Mouse (Mus musculus) R1 (cell line): Measurements from ENCODE around the gene Chd1l.

Source experiments
- DNase-seq: peaks from one replicate; pipeline ENCODE4 v3.0.0-alpha.2; 2018; ENCODE audit warnings: low read depth, low spot score

Chd1l gene

GRCm38 (mm10) chr3:97609845-97610410 is at the start of gene Chd1l:
TSS of gene Chd1l (minus strand) at chr3:97610203.
- DNase-seq, result peak; percentile 90

- DNase-seq, result no peak
Observed at GRCm38 (mm10) chr3:97659746-97660145, 49.7 kb upstream of the Chd1l start.

DNA sequence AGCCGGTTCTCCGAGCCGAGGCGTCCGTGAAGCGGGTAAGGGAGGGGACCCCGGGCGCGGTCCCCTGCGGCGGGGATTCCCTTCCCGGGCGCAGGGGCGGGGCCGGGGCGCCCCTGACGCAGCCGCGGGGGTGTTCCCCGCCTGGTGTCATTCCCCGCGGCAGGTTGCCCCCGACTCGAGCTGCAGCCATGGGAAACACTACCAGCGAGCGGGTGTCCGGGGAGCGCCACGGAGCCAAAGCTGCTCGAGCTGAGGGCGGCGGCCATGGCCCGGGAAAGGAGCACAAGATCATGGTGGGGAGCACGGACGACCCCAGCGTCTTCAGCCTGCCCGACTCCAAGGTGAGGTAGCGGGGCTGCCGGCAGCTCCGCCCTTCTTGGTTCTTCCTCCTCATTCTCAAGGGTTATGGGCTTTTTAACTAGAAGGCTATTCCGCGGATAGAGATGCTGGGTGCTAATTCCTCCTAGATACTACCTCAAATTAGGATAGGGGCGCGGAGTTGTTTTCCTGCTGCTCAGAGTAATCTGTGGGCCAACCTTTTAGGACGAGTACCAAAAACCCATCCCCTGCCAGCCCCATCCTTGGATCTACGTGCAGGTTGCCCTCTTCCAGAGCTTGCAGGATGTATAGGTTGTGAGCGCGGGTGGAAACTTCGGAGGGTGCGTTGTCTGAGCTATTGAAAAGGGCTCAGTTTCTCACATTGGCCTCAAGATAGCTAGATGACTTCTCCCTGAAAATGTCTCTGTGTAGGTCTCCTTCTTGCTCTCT is 48.6 kb upstream of the Chd1l start:
- peak; percentile 79 for DNase-seq

- peak; percentile 97 for DNase-seq
Observed at GRCm38 (mm10) chr3:97657655-97658411, 47.8 kb upstream of the Chd1l start, which contains the start of gene Prkab2. TSS of gene Prkab2 (plus strand) at chr3:97658193.

DNA sequence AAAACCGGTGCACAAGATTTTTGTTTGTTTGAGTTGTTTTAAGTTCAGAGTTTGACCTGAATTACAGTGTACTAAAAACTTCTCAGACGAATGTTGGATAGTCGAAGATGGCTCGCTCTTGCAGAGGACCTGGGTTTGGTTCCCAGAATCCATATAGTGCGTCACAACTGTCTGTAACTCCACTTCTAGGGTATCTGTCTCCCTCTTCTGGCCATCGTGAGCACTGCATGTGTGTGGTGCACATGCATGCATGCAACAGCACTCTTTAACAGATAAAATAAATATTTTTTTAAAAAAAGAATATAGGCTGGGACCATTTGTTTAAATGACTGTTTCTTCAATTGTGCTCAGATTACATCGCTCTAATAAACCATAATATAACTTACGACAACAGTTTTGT is 44.9 kb upstream of the Chd1l start:
- peak; percentile 80 for DNase-seq

DNA sequence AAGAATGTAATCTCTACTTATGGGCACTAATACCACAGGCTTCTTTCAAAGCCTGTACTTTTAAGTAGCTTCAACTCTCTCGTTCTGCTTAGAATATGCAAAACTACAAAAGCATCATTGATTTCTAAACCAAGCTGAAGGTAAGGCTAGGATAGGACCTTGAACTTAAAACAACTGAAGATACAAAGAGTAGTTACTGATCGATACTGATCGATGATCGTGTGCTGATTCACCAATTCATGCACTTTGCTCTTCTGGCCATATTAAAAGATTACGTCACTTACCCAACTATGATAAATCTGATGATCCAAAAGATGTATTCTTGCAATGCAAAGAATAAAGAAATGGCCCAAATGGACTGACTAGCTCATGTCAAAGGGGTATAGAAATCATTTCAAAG is 43.8 kb upstream of the Chd1l start:
- no peak for DNase-seq

DNA sequence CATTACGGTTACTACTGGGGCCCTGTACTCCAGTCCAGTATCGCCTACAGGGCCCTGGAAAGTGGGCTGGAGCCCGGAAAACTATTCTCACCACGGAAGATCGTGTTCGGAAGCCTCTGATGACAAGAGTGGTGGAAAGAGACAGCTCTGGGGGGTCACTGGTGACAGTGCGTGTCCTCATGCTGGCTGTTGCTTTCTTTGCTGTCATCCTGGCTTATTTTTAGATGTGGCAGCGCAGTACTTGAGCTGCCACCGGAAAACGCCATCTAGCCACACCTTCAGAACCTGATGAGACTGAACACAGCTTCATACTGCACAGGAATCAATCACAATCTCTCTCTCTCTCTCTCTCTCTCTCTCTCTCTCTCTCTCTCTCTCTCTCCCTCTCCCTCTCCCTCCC is 41.6 kb upstream of the Chd1l start:
- no peak for DNase-seq

DNA sequence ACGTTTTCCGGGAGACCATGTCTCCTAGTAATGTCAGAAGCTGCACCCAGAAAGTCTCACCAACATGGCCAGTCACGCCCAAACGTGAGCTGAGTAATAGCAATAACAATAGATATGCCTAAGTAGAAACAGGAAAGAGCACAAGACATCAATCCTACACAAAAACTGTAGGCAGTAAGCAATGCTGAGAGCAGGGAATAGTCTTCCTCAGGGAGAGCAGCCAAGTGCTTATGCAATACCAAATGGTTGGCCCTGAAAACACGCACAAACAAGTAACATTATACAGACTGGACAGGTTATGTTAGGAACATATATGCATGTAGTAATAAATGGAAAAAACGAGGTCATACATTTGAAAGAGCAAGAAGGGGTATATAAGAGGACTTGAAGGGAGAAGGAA is 39.5 kb upstream of the Chd1l start:
- DNase-seq, result no peak

DNA sequence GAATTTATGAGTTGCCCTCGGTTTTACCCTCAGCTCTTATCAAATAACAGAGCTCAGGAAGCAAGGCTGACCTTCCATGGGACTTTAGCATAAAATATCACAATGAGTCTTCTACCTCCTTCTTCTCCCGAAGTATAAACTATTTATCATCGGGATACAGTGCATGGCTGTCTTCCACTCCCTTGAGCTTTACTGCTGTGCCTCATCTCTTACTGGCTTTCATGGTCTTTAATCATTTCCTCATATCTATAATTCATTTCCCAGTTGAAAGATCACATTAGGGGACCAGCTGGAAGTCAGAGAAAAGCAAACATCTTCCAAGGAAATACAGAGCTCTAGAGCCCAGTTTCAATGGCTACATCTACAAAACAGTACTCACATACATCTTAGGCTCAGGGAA is 39.0 kb upstream of the Chd1l start:
- no peak for DNase-seq

DNA sequence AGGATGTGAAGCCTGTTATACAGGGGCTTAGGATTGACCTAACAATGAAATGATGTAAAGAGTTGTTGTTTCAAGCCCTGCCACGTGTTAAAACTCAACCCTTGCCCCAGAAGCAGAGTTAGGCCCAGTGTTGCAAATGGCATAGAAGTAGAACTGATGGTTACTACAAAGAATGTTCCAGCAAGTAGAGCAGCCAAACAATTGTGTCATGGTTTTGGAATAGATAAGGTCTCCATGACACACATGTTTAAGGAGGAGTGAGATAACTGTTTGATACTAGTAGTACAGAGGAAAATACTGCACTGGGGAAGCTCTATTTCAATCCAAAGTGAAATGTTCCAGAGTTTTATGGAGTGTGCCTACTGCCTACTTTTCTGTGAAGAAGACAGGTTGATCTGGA is 38.5 kb upstream of the Chd1l start:
- no peak for DNase-seq

DNA sequence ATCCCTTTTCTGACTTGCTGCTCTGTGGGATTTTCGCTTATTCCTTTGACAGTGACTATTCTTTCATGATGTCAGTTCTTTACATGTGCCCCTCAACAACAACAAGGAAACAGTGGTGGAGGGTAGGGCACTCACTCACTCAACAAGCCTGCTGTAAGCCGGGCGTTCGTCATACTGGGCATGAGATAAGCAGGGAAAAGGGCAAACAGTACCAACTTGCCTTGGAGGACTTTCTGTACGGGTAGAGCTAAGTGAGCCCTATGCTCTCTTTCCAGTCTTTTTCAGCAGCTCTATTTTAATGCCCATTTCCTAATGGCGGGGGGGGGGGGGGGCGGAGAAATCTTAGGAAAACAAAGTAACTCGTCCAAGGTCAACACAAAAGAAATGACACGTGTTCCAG is 32.0 kb upstream of the Chd1l start:
- no peak for DNase-seq

DNA sequence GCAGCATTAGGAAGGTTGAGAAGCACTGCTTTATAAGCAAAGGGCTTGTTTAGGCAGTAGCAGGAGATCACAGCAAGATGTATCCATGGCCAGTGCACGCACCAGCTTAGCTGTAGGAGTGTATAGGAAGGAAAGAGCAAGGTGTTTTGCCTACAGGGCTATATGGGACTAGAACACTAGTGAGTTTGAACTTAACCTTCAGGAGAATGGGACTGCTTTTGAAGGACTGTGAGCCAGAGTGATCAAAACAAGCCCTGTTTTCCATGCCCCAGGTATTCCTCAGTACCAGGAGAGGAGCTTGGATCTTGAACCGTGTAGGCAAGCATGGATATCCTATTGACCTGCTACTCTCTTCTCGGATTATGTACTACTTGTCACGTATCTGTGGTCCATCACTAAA is 31.4 kb upstream of the Chd1l start:
- DNase-seq, result no peak

GRCm38 (mm10) chr3:97634288-97634761 is 24.3 kb upstream of the Chd1l start:
- DNase-seq, result no peak

DNA sequence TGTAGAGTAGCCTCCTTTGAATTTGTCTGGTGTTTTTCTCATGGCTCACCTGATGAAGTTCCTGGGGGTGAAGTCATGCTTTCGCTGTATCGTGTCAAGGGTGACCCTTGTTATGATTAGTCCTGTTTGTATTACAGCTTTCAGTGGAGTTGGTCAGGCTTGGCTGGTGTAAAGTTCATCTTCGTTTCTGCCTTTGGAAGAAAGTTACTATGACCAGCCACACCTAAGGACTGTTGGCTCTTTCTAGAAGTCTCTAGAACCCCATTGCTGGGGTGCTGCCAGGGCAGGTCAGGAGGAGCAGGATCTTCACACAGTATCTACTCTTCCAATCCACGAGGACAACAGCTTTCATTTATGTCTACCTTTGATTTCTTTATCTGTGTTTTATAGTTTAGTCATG is 23.5 kb upstream of the Chd1l start:
- DNase-seq, result no peak

- DNase-seq, result no peak
Observed at GRCm38 (mm10) chr3:97631258-97631860, 21.4 kb upstream of the Chd1l start.

- no peak for DNase-seq
Observed at GRCm38 (mm10) chr3:97630746-97631145, 20.7 kb upstream of the Chd1l start.

- DNase-seq, result no peak
Observed at GRCm38 (mm10) chr3:97629941-97630340, 19.9 kb upstream of the Chd1l start.

DNA sequence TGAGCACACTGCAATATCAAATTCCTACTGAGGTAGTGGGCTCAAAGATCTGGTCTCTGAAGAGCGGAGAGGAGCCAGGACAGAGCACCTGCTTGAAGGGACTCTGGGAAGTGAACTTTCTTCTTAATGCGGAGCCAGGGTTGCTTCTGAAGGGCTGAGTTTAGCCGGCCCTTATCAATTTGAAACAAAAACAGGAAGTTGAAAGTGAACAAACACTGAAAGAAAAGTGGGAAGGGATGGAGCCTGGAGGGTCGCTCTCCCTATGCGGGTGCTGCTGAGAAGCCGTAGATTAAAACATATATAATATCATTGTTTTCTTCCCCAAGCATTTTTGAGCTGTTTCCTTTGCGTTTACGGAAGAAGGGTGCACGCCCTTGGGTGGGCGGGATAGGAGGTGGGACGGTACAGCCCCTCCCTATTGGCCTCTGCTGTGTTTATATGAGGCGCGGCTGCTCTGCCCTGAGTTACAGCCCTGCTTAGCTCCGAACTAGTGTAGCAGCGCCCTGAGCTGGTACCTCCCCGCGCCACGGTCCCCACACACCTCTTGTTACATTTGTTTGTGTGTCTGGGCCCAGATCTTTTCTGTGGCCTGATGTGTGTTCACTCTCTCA is 18.5 kb upstream of the Chd1l start, which contains the start of gene Fmo5:
TSS of gene Fmo5 (plus strand) at position 414 of the 611 bp plus-strand sequence.
- DNase-seq, result peak; percentile 67

DNA sequence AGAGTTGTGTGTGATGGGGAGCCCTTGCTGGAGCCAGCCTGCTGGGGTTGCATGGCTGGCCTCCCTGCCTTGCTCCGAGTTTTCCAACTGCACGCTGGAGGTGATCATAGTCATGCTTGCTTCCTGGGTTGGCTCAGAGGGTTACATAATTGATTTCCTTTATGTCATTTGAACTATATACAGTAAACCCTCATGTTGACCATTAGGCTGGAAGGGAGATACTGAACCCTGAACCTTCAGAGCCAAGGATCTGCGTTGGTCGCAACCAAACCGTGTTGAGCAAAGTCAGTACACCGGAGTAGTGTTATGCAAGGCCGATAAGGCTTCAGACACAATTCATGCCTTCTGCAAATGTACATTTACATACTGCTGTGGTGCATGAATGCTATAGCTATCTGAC is 17.9 kb upstream of the Chd1l start:
- DNase-seq, result no peak

DNA sequence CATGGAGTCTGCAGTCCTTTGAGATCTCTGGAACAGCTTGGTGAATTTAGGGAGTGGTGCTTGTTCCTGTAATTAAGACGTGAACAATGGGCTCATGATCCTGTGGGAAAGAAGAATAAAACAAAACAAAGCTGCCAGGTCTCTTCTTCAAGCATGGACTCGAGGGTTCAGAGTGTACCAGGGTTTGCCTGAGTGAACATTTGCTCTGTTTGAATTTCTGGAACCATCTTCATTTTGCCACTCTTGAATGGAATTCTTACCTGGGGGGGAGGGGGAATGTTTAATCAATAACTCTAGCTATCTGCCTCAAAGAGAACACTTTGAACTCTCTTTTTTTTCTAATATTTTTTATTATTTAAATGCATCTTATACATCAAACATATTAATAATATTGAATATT is 14.6 kb upstream of the Chd1l start:
- no peak for DNase-seq

DNA sequence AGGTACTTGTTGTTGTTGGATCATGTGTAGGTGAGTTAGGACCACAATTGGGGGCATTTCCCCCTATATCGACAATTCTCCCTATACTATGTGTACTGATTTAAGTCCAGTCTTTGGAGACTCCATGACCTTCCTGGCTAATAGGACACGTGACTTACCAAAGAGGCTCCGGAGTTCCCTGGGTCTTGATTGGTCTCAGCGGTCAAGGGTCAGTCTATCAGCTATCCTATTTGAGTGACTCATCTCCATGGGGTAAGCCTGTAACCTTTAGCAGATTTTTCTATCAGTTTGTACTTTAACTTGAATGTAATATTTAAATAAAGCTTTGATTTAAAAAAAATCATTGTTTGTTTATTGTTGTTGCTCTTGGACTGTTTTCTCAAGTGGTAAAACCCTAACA is 10.7 kb upstream of the Chd1l start:
- no peak for DNase-seq

GRCm38 (mm10) chr3:97617899-97618298 is 7.9 kb upstream of the Chd1l start:
- no peak for DNase-seq
